Mouse (Mus musculus) cerebellum, adult 9-10 months (tissue): Measurements from ENCODE around the gene Cnpy1.
A peak's percentile ranks its signal among the peaks of the same experiment; 100 is the strongest.

Experiments used
- DNase-seq: peaks from one replicate; pipeline ENCODE4 v3.0.0; 2022

The Cnpy1 gene

GRCm38 (mm10) chr5:28238876-28239275, 6.7 kb downstream of the Cnpy1 start:
- DNase-seq = peak; percentile 70

- peak; percentile 83 for DNase-seq
Measured at GRCm38 (mm10) chr5:28238152-28238551, 7.5 kb downstream of the Cnpy1 start.

GRCm38 (mm10) chr5:28237715-28238114, 7.9 kb downstream of the Cnpy1 start:
- peak; percentile 95 for DNase-seq

GRCm38 (mm10) chr5:28237055-28237454, 8.6 kb downstream of the Cnpy1 start:
- DNase-seq = peak; percentile 89

GRCm38 (mm10) chr5:28236098-28236497, 9.5 kb downstream of the Cnpy1 start:
- peak; percentile 65 for DNase-seq

- DNase-seq = no peak
Measured at GRCm38 (mm10) chr5:28232101-28232500, 13.5 kb downstream of the Cnpy1 start.

- DNase-seq = no peak
Measured at GRCm38 (mm10) chr5:28219596-28219995, 26.0 kb downstream of the Cnpy1 start.

GRCm38 (mm10) chr5:28213441-28213840, 32.2 kb downstream of the Cnpy1 start:
- DNase-seq = no peak

- DNase-seq = no peak
Measured at GRCm38 (mm10) chr5:28211651-28212310, 33.8 kb downstream of the Cnpy1 start.

- DNase-seq = no peak
Measured at GRCm38 (mm10) chr5:28210591-28211550, 34.7 kb downstream of the Cnpy1 start.

GRCm38 (mm10) chr5:28209549-28210431, 35.8 kb downstream of the Cnpy1 start:
- peak; percentile 74 for DNase-seq

- peak; percentile 66 for DNase-seq
Measured at GRCm38 (mm10) chr5:28208726-28209520, 36.7 kb downstream of the Cnpy1 start.

- no peak for DNase-seq
Measured at GRCm38 (mm10) chr5:28207043-28207442, 38.6 kb downstream of the Cnpy1 start.

- no peak for DNase-seq
Measured at GRCm38 (mm10) chr5:28206448-28206847, 39.2 kb downstream of the Cnpy1 start.

- DNase-seq = no peak
Measured at GRCm38 (mm10) chr5:28204678-28205077, 40.9 kb downstream of the Cnpy1 start.

GRCm38 (mm10) chr5:28203086-28203485, 42.5 kb downstream of the Cnpy1 start:
- no peak for DNase-seq

GRCm38 (mm10) chr5:28199089-28199873, 46.3 kb downstream of the Cnpy1 start:
- DNase-seq = no peak

- no peak for DNase-seq
Measured at GRCm38 (mm10) chr5:28195473-28195872, 50.1 kb downstream of the Cnpy1 start.

- no peak for DNase-seq
Measured at GRCm38 (mm10) chr5:28192099-28192454, 53.5 kb downstream of the Cnpy1 start.

GRCm38 (mm10) chr5:28191201-28192098, 54.2 kb downstream of the Cnpy1 start:
- DNase-seq = peak; percentile 94
